Mouse (Mus musculus) C2C12 (cell line): ENCODE data around the gene Lrrc8d.

Experiments used
- CEBPB ChIP-seq: IDR thresholded peaks from one replicate; pipeline ENCODE4 v1.6.1; 2011; ENCODE audit warnings: low read depth, mild to moderate bottlenecking, control low read depth, moderate library complexity
- CTCF ChIP-seq: IDR thresholded peaks from one replicate; pipeline ENCODE4 v1.5.1; 2011; ENCODE audit not compliant: control insufficient read depth, insufficient read depth, insufficient read length
- FOSL1 ChIP-seq: IDR thresholded peaks from one replicate; pipeline ENCODE4 v1.8.0; 2011; ENCODE audit warnings: mild to moderate bottlenecking, low read length; ENCODE audit not compliant: poor library complexity, insufficient read depth, severe bottlenecking
- MAX ChIP-seq: IDR thresholded peaks from one replicate; pipeline ENCODE4 v1.6.1; 2011; ENCODE audit warnings: mild to moderate bottlenecking, control low read depth
- MYOD1 ChIP-seq: IDR thresholded peaks from one replicate; pipeline ENCODE4 v1.6.1; 2011; ENCODE audit warnings: low read depth; ENCODE audit not compliant: control insufficient read depth, insufficient read length
- MYOG ChIP-seq: IDR thresholded peaks from one replicate; pipeline ENCODE4 v1.6.1; 2011; ENCODE audit not compliant: control insufficient read depth, insufficient read length; ENCODE audit errors: extremely low read depth
- USF1 ChIP-seq: IDR thresholded peaks from one replicate; pipeline ENCODE4 v1.6.1; 2011; ENCODE audit warnings: low read depth, mild to moderate bottlenecking, control low read depth, moderate library complexity

DNA sequence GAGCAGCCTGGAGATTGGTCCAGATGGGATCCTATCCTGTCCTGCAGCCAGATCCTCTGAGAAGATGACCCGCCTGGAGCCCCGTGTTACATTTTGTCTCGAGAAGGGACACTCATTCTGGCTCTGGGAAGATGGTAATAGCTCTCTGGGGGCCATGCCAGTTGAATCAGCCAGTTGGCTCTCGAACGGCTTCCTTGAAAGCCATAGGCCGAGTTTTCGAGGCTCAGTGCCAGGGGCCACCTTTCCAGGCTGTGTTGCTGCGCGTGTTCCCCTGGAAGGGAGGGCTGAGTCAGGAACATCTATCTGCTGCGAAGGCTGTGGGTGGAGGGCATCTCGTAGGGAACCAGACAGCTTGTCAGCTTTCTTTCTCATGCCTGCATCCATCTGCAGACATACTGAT is 23.0 kb downstream of the Lrrc8d start:
- TF ChIP-seq MYOD1: no peak
- TF ChIP-seq CTCF: no peak
- no peak for TF ChIP-seq MAX
- no peak for TF ChIP-seq USF1
- TF ChIP-seq MYOG: no peak
- no peak for TF ChIP-seq CEBPB
- no peak for TF ChIP-seq FOSL1
